Mouse (Mus musculus): ENCODE measurements around the gene Hes7. TPM values are rescaled to one million over a fixed set of nuclear protein-coding genes. Genes with fewer than 3 reads are reported as not detected.
"Not testable (repeated sequence)": the region's sequence is repeated elsewhere in the genome, so short reads cannot be mapped to it uniquely, and the experiment has no call there.

The Hes7 gene
- total RNA-seq, 2 experiments from 2014 or later, result not detected

- DNase-seq, result peak; percentile 33
- intact Hi-C loops (cut with DNase I), result loop anchor here (2.0 kb wide), 1 partner anchor 17 kb away; no protein-coding TSS in a partner anchor
- no peak for TF ChIP-seq CTCF (IDR thresholded peaks at IDR 0.05)
- H3K4me3 ChIP-seq, result peak overlapping the region; percentile 100
- H3K27ac ChIP-seq, result peak overlapping the region; percentile 100
Observed at GRCm38 (mm10) chr11:69089616-69090290, 30.5 kb upstream of the Hes7 start.

GRCm38 (mm10) chr11:69090367-69090766, 29.8 kb upstream of the Hes7 start:
- DNase-seq, result peak; percentile 14
- H3K4me3 ChIP-seq, result peak overlapping the region; percentile 100
- peak overlapping the region; percentile 100 for H3K27ac ChIP-seq
- intact Hi-C loops (cut with DNase I), result no loop called here
- TF ChIP-seq CTCF (IDR thresholded peaks at IDR 0.05), result no peak

- no peak overlapping the region for H3K4me3 ChIP-seq
- peak; percentile 16 for DNase-seq
- H3K27ac ChIP-seq, result peak overlapping the region; percentile 100
- intact Hi-C loops (cut with DNase I), result no loop called here
- TF ChIP-seq CTCF (IDR thresholded peaks at IDR 0.05), result no peak
Observed at GRCm38 (mm10) chr11:69091566-69092385, 28.4 kb upstream of the Hes7 start.

GRCm38 (mm10) chr11:69092386-69092751, 27.8 kb upstream of the Hes7 start:
- intact Hi-C loops (cut with DNase I), result no loop called here
- 0 out of 2 replicates have a peak overlapping the region, but pooled peaks have one; percentile 7 for H3K4me3 ChIP-seq
- DNase-seq, result peak; percentile 91
- peak overlapping the region; percentile 100 for H3K27ac ChIP-seq
- peak; percentile 94 for TF ChIP-seq CTCF (IDR thresholded peaks at IDR 0.05)

- Histone ChIP-seq H3K4me3 (no peak overlapping the region), H3K27ac (peak overlapping the region; percentile 100)
- no peak for TF ChIP-seq CTCF (IDR thresholded peaks at IDR 0.05)
- no peak for DNase-seq
- intact Hi-C loops (cut with DNase I), result no loop called here
Observed at GRCm38 (mm10) chr11:69092871-69093270, 27.3 kb upstream of the Hes7 start.

GRCm38 (mm10) chr11:69093856-69094255, 26.3 kb upstream of the Hes7 start:
- Histone ChIP-seq H3K4me3 (peak overlapping the region; percentile 64), H3K27ac (peak overlapping the region; percentile 100)
- DNase-seq, result peak; percentile 18
- intact Hi-C loops (cut with DNase I), result not testable (repeated sequence)

- TF ChIP-seq CTCF (IDR thresholded peaks at IDR 0.05), result no peak
- peak; percentile 99 for DNase-seq
- H3K27ac ChIP-seq, result peak within 1 kb of the TSS; percentile 100
- peak within 1 kb of the TSS; percentile 74 for H3K4me3 ChIP-seq
- intact Hi-C loops (cut with DNase I), result no loop called here
Observed at GRCm38 (mm10) chr11:69094697-69095429, 25.3 kb upstream of the Hes7 start, which contains the start of gene Per1. TSS of gene Per1 (plus strand) at chr11:69095217.

- peak overlapping the region; percentile 100 for H3K27ac ChIP-seq
- TF ChIP-seq CTCF (IDR thresholded peaks at IDR 0.05), result no peak
- DNase-seq, result peak; percentile 61
- H3K4me3 ChIP-seq, result peak overlapping the region; percentile 74
- intact Hi-C loops (cut with DNase I), result loop anchor here (2.0 kb wide), 1 partner anchor 27 kb away; the partner anchor contains the start of gene 9130213A22Rik
Observed at GRCm38 (mm10) chr11:69095511-69096231, 24.5 kb upstream of the Hes7 start.

GRCm38 (mm10) chr11:69096360-69096986, 23.7 kb upstream of the Hes7 start:
- peak overlapping the region; percentile 74 for H3K4me3 ChIP-seq
- DNase-seq, result no peak
- H3K27ac ChIP-seq, result peak overlapping the region; percentile 100
- intact Hi-C loops (cut with DNase I), result loop anchor here (2.0 kb wide), 1 partner anchor 26 kb away; the partner anchor contains the start of gene 9130213A22Rik
- TF ChIP-seq CTCF (IDR thresholded peaks at IDR 0.05), result no peak

- intact Hi-C loops (cut with DNase I), result loop anchor here (2.0 kb wide), 1 partner anchor 26 kb away; the partner anchor contains the start of gene 9130213A22Rik
- H3K27ac ChIP-seq, result peak overlapping the region; percentile 100
- peak overlapping the region; percentile 74 for H3K4me3 ChIP-seq
- peak; percentile 100 for DNase-seq
- TF ChIP-seq CTCF (IDR thresholded peaks at IDR 0.05), result no peak
Observed at GRCm38 (mm10) chr11:69096987-69097900, 23.0 kb upstream of the Hes7 start.

All from gastrocnemius, adult 2 months (tissue).